Mouse (Mus musculus): Measurements from ENCODE around the gene Synm.

Synm gene

GRCm38 (mm10) chr7:67689793-67690192, 69.7 kb downstream of the Synm start:
- CTCF ChIA-PET = interaction anchor here in 2 of 4 experiments (0.9 to 1.5 kb wide), 2 partner anchors 17 kb away, joined by 3 to 4 read pairs; no protein-coding TSS in a partner anchor
- POLR2A ChIA-PET = no interaction called here

DNA sequence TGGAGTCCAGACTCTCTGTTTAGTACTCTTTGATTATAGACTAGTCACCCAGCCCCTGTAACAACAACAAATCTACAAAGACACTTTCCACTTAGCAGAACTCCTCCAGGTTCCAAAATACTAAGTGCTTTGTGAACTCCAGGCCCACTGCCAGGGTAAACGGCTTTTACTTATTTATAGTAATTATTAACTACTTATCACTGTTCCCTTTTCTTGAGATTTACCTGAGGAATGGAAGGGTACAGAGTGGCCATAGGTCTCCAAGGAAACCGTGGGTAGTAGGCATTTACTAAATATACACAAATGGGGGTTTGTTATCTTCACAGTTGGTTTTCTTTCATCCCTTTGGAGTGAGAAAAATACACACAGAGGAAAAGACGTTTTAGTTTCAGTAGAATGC, 71.3 kb downstream of the Synm start:
- ChIA-PET CTCF (no interaction called here), POLR2A (interaction anchor here in 1 of 4 experiments (1.2 kb wide), 1 partner anchor 16 kb away, joined by 3 read pairs; no protein-coding TSS in a partner anchor)

DNA sequence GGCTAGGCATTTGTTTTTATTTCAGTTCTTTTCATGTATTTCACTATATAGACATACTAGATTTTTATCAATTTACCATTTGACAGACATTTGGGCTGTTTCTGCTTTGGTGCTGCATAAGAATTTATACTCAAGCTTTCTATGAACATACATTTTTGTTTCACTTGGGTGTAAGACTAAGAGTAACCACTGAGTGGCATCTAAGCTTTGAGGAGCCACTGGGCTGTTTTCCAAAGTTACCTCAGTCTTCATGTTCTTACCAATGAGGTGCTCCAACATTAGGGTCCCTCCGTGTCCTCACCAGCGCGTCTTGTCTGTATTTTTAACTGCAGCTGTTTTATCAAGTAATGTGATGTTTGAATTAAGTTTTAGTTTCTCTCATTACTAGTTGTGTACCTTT, 73.0 kb downstream of the Synm start:
- ChIA-PET CTCF (interaction anchor here in 3 of 4 experiments (0.6 to 1.1 kb wide), 3 partner anchors 14 to 533 kb away, joined by 3 read pairs; no protein-coding TSS in a partner anchor), POLR2A (interaction anchor here in 1 of 4 experiments (1.1 to 1.6 kb wide), 6 partner anchors 11 to 43 kb away, joined by 3 to 5 read pairs (median 3); partner anchors contain the start of gene Lrrc28)

DNA sequence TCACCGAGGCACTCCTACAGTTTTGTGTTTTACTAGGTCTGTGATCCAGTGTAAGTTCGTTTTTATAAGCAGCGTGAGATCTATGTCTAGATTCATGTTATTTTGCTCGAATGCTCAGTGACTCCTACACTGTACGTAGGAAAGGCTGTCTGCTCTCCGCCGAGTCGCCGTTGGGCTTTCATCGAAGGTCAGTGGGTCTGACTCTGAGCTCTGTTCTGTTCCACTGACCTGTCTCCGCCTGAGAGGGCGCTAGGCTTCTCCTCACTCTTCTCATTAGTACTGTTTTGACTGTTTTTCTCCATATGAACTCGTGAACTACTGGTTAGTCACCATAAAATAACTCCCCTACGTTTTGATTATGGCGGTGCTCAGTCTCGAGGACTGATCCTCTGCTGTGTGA, 76.5 kb downstream of the Synm start:
- ChIA-PET CTCF (interaction anchor here (0.6 to 2.5 kb wide), 7 partner anchors 11 to 121 kb away, joined by 3 to 10 read pairs (median 4); partner anchors contain the start of gene Synm (in 2 of the 4)), POLR2A (interaction anchor here in 3 of 4 experiments (0.6 to 1.6 kb wide), 5 partner anchors 9 to 425 kb away, joined by 3 to 10 read pairs (median 4); partner anchors contain the start of gene Synm (in 2 of the 3))

DNA sequence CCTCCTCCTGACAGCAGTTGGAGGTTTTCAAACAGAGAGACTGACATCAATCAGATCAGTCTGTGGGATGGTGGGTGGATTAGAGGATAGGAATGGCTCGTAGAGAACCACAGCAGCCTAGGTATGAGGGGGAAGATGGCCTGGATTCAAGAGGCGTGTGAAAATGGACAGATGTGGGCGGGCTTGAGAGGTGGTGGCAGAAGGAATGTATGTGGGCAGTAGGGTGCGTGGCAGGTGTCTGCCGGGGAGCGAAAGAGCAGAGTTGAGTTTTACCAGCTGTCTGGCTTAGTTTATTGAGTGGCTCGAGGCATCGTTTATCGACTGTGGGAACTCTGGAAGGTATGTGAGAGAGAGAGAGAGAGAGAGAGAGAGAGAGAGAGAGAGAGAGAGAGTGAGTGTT, 78.5 kb downstream of the Synm start:
- POLR2A ChIA-PET = interaction anchor here in 1 of 4 experiments (1.7 kb wide), 1 partner anchor 381 kb away, joined by 3 read pairs; no protein-coding TSS in a partner anchor
- CTCF ChIA-PET = interaction anchor here in 1 of 4 experiments (0.7 to 2.5 kb wide), 2 partner anchors 9 to 78 kb away, joined by 3 to 10 read pairs; partner anchors contain the start of gene Synm
